Mouse (Mus musculus) liver, embryonic 12.5 days (tissue): ENCODE measurements around the gene Pacs1. TPM values are rescaled to one million over a fixed set of nuclear protein-coding genes. Genes with fewer than 3 reads are reported as not detected.

Source experiments
- ATAC-seq: fragments of 200-750 bp; cut with Nextera tagmentation; 2 replicates; pipeline ENCODE4 v1.8.0; 2017; ENCODE audit warnings: moderate number of reproducible peaks, mild to moderate bottlenecking, moderate library complexity
- H3K27ac ChIP-seq: fragments of 300-500 bp; sonication (generic); 2 replicates; pipeline ENCODE4 v1.5.1; 2016; ENCODE audit warnings: mild to moderate bottlenecking
- H3K27me3 ChIP-seq: fragments of 300-500 bp; sonication (generic); replicated peaks from 2 replicates; pipeline ENCODE4 v1.6.1; 2016; ENCODE audit warnings: mild to moderate bottlenecking, moderate library complexity
- H3K36me3 ChIP-seq: fragments of 300-500 bp; sonication (generic); 2 replicates; pipeline ENCODE4 v1.6.1; 2016; ENCODE audit warnings: mild to moderate bottlenecking, moderate library complexity
- H3K4me1 ChIP-seq: fragments of 300-500 bp; sonication (generic); 2 replicates; pipeline ENCODE4 v1.6.1; 2016
- H3K4me2 ChIP-seq: fragments of 300-500 bp; sonication (generic); 2 replicates; pipeline ENCODE4 v1.6.1; 2016; ENCODE audit warnings: mild to moderate bottlenecking, moderate library complexity
- H3K4me3 ChIP-seq: fragments of 300-500 bp; sonication (generic); 2 replicates; pipeline ENCODE4 v1.5.1; 2016; ENCODE audit warnings: mild to moderate bottlenecking, moderate library complexity
- H3K9ac ChIP-seq: fragments of 300-500 bp; sonication (generic); 2 replicates; pipeline ENCODE4 v1.6.1; 2016; ENCODE audit warnings: mild to moderate bottlenecking, moderate library complexity
- H3K9me3 ChIP-seq: fragments of 300-500 bp; sonication (generic); replicated peaks from 2 replicates; pipeline ENCODE4 v1.6.1; 2016; ENCODE audit warnings: mild to moderate bottlenecking, moderate library complexity
- WGBS: fragments of 180-500 bp; shearing (Covaris S2); methylation state at CpG from one replicate; pipeline ENCODE4 v1.1.7; 2016; ENCODE audit not compliant: insufficient replicate concordance; 5-methylcytosine and 5-hydroxymethylcytosine counted together
- polyA plus RNA-seq: library from polyadenylated mRNA; unstranded; fragments of >200 nt; fragmentation: Nextera tagmentation; extraction: Ambion mirVana; gene quantifications from 2 replicates; pipeline ENCODE4 v1.2.1, GENCODE M21; 2016

Pacs1 gene
- polyA plus RNA-seq, 1 experiment from 2014 or later = 17.2 TPM

GRCm38 (mm10) chr19:5294972-5295735, 22.2 kb upstream of the Pacs1 start, which contains the start of gene Sf3b2:
Sf3b2 (minus strand) TSS chr19:5295455.
- peaks cover 39% of the 10 kb centered on the region for H3K36me3 ChIP-seq
- H3K9ac ChIP-seq = peak within 1 kb of the TSS; percentile 84
- WGBS = under 1% methylated on average over 46 of the region's 46 CpGs
- peaks cover 41% of the 10 kb centered on the region for H3K4me1 ChIP-seq
- peaks cover 28% of the 10 kb centered on the region for H3K27me3 ChIP-seq
- peak; percentile 94 for ATAC-seq
- H3K27ac ChIP-seq = peak within 1 kb of the TSS; percentile 79
- no peaks in the 10 kb centered on the region for H3K9me3 ChIP-seq
- peak within 1 kb of the TSS; percentile 79 for H3K4me3 ChIP-seq
- peak within 1 kb of the TSS; percentile 93 for H3K4me2 ChIP-seq

GRCm38 (mm10) chr19:5278381-5278780, 5.5 kb upstream of the Pacs1 start:
- Histone ChIP-seq H3K4me1 (peaks cover 19% of the 10 kb centered on the region), H3K36me3 (peaks cover 94% of the 10 kb centered on the region), H3K9ac (no peak overlapping the region), H3K9me3 (no peaks in the 10 kb centered on the region), H3K4me2 (no peak overlapping the region), H3K27me3 (no peaks in the 10 kb centered on the region), H3K4me3 (no peak overlapping the region), H3K27ac (no peak overlapping the region)
- WGBS = 76% methylated on average over 8 of the region's 8 CpGs
- ATAC-seq = no peak

- H3K36me3 ChIP-seq = peaks cover 81% of the 10 kb centered on the region
- H3K9ac ChIP-seq = no peak overlapping the region
- no peak overlapping the region for H3K4me2 ChIP-seq
- no peak overlapping the region for H3K27ac ChIP-seq
- WGBS = 71% methylated on average over 3 of the region's 3 CpGs
- H3K4me1 ChIP-seq = peaks cover 25% of the 10 kb centered on the region
- H3K9me3 ChIP-seq = no peaks in the 10 kb centered on the region
- H3K4me3 ChIP-seq = no peak overlapping the region
- no peaks in the 10 kb centered on the region for H3K27me3 ChIP-seq
- ATAC-seq = no peak
Observed at GRCm38 (mm10) chr19:5277140-5277539, 4.2 kb upstream of the Pacs1 start.

GRCm38 (mm10) chr19:5276531-5276930, 3.6 kb upstream of the Pacs1 start:
- Histone ChIP-seq H3K27me3 (no peaks in the 10 kb centered on the region), H3K9ac (no peak overlapping the region), H3K4me1 (peaks cover 31% of the 10 kb centered on the region), H3K27ac (no peak overlapping the region), H3K4me3 (no peak overlapping the region), H3K4me2 (no peak overlapping the region), H3K9me3 (no peaks in the 10 kb centered on the region), H3K36me3 (peaks cover 75% of the 10 kb centered on the region)
- no peak for ATAC-seq
- 82% methylated on average over 2 of the region's 2 CpGs for WGBS

- H3K9me3 ChIP-seq = no peaks in the 10 kb centered on the region
- no peak for ATAC-seq
- WGBS = 85% methylated on average over 5 of the region's 5 CpGs
- peaks cover 70% of the 10 kb centered on the region for H3K36me3 ChIP-seq
- no peak overlapping the region for H3K9ac ChIP-seq
- no peak overlapping the region for H3K4me2 ChIP-seq
- H3K4me1 ChIP-seq = peaks cover 39% of the 10 kb centered on the region
- no peak overlapping the region for H3K4me3 ChIP-seq
- H3K27me3 ChIP-seq = no peaks in the 10 kb centered on the region
- H3K27ac ChIP-seq = no peak overlapping the region
Observed at GRCm38 (mm10) chr19:5275736-5276135, 2.8 kb upstream of the Pacs1 start.

GRCm38 (mm10) chr19:5274641-5275040, 1.7 kb upstream of the Pacs1 start:
- Histone ChIP-seq H3K36me3 (peaks cover 61% of the 10 kb centered on the region), H3K27ac (peak overlapping the region; percentile 38; the same call in 1 of the 2 replicates), H3K9me3 (no peaks in the 10 kb centered on the region), H3K4me2 (no peak overlapping the region), H3K4me1 (peaks cover 50% of the 10 kb centered on the region), H3K9ac (no peak overlapping the region), H3K27me3 (no peaks in the 10 kb centered on the region), H3K4me3 (no peak overlapping the region)
- ATAC-seq = no peak
- 83% methylated on average over 12 of the region's 13 CpGs for WGBS

- Histone ChIP-seq H3K4me2 (peak overlapping the region; percentile 100), H3K36me3 (peaks cover 54% of the 10 kb centered on the region), H3K9ac (peak overlapping the region; percentile 95), H3K4me1 (peaks cover 56% of the 10 kb centered on the region), H3K4me3 (peak overlapping the region; percentile 96; the same call in 1 of the 2 replicates), H3K27me3 (no peaks in the 10 kb centered on the region), H3K9me3 (no peaks in the 10 kb centered on the region), H3K27ac (peak overlapping the region; percentile 88)
- 54% methylated on average over 4 of the region's 4 CpGs for WGBS
- no peak for ATAC-seq
Observed at GRCm38 (mm10) chr19:5273916-5274315, 997 bp upstream of the Pacs1 start.

- ATAC-seq = peak; percentile 33; the same call in 1 of the 2 replicates
- Histone ChIP-seq H3K36me3 (peaks cover 38% of the 10 kb centered on the region), H3K9me3 (no peaks in the 10 kb centered on the region), H3K27ac (peak overlapping the region; percentile 88), H3K4me1 (peaks cover 71% of the 10 kb centered on the region), H3K4me3 (peak overlapping the region; percentile 96), H3K27me3 (no peaks in the 10 kb centered on the region), H3K4me2 (peak overlapping the region; percentile 100), H3K9ac (peak overlapping the region; percentile 95)
- WGBS = 2% methylated on average over 19 of the region's 30 CpGs
Observed at GRCm38 (mm10) chr19:5272326-5272795, 558 bp downstream of the Pacs1 start.

GRCm38 (mm10) chr19:5271430-5271829, 1.5 kb downstream of the Pacs1 start:
- H3K4me2 ChIP-seq = peak overlapping the region; percentile 100
- peak overlapping the region; percentile 88 for H3K27ac ChIP-seq
- peaks cover 30% of the 10 kb centered on the region for H3K36me3 ChIP-seq
- H3K4me1 ChIP-seq = peaks cover 80% of the 10 kb centered on the region
- H3K27me3 ChIP-seq = no peaks in the 10 kb centered on the region
- peak overlapping the region; percentile 96 for H3K4me3 ChIP-seq
- peak overlapping the region; percentile 95 for H3K9ac ChIP-seq
- 26% methylated on average over 1 of the region's 1 CpGs for WGBS
- no peaks in the 10 kb centered on the region for H3K9me3 ChIP-seq
- ATAC-seq = no peak

- Histone ChIP-seq H3K27me3 (no peaks in the 10 kb centered on the region), H3K9me3 (no peaks in the 10 kb centered on the region), H3K4me2 (peak overlapping the region; percentile 100), H3K36me3 (peaks cover 9% of the 10 kb centered on the region), H3K4me1 (peaks cover 90% of the 10 kb centered on the region), H3K27ac (peak overlapping the region; percentile 88), H3K4me3 (no peak overlapping the region; the same call in 1 of the 2 replicates), H3K9ac (peak overlapping the region; percentile 6; the same call in 1 of the 2 replicates)
- peak; percentile 31; the same call in 1 of the 2 replicates for ATAC-seq
- WGBS = 25% methylated on average over 5 of the region's 5 CpGs
Observed at GRCm38 (mm10) chr19:5269392-5269791, 3.5 kb downstream of the Pacs1 start.

GRCm38 (mm10) chr19:5268875-5269274, 4.0 kb downstream of the Pacs1 start:
- peak; percentile 49 for ATAC-seq
- H3K27ac ChIP-seq = peak overlapping the region; percentile 88
- no peaks in the 10 kb centered on the region for H3K27me3 ChIP-seq

GRCm38 (mm10) chr19:5268017-5268416, 4.9 kb downstream of the Pacs1 start:
- Histone ChIP-seq H3K36me3 (0 out of 2 replicates have a peak, but pooled peaks cover 2% of the 10 kb centered on the region), H3K4me1 (peaks cover 78% of the 10 kb centered on the region), H3K27me3 (no peaks in the 10 kb centered on the region), H3K27ac (peak overlapping the region; percentile 81), H3K9me3 (no peaks in the 10 kb centered on the region), H3K4me2 (peak overlapping the region; percentile 100), H3K9ac (0 out of 2 replicates have a peak overlapping the region, but pooled peaks have one; percentile 12), H3K4me3 (no peak overlapping the region)
- no peak for ATAC-seq

More at GRCm38 (mm10) chr19:5268875-5269274, 4.0 kb downstream of the Pacs1 start:
- Histone ChIP-seq H3K36me3 (peaks cover 4% of the 10 kb centered on the region), H3K4me1 (peaks cover 84% of the 10 kb centered on the region), H3K4me3 (peak overlapping the region; percentile 8; the same call in 1 of the 2 replicates), H3K9me3 (no peaks in the 10 kb centered on the region), H3K9ac (no peak overlapping the region; the same call in 1 of the 2 replicates), H3K4me2 (peak overlapping the region; percentile 100)
- 17% methylated on average over 3 of the region's 3 CpGs for WGBS
